Mouse (Mus musculus): ENCODE results near the gene Lrp10.

Lrp10 gene

DNA sequence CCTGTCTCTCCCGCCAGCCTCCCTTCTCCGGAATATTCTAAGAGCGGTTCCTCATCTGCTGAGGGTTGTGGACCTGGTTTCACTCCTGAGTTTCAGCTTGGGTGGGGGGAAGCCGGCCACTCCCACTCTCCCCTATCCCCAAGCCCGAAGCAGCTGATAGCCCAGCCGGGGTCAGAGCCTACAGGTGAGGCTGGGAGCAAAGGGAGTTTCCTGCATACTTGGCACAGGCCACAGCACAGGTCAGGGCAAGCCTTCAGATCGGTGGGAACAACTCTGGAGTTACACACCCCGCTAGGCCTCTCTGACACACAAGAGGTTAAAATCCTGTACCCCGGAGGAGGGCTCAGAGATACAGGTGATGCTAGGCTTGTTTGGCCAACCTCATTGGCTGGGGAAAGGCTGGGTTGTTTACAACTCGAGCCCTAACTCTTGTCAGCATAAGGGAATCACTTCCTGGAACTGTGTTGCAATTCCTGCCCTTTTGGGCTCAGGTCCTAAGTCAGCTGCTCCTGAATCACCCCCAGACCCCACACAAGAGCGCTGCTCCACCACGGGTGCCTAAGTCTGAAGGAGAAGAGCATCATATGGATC is 29.9 kb upstream of the Lrp10 start:
- no peak for DNase-seq (ENCODE audit: low spot score)

DNA sequence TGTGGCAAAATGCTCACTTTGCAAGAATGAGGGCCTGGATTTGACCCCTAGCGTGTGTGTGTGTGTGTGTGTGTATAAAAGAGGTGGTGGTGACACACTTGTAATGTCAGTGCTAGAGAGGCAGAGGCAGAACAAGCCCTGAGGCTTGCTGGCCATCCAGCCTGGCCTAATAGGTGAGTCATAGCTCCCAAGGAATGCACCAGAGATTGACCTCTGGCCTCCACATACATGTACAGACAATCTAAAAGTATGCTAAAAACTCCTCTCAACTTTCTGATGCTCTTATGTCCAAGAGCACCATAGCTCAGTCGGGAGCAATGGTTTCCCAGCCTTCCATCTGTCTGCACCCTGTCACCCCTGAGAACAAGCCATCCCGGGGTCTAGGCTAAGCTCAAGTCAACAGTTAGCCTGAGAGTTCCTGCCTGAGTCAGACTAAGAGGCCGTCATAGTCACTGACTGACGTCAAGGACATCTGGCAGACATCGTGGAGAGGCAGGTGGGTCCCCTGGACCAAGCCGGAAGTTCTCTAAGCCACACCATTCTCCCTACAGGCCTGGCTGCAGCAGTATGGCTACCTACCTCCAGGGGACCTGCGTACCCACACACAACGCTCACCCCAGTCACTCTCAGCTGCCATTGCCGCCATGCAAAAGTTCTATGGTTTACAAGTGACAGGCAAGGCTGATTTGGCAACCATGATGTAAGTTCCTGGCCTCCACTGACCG is 28.6 kb upstream of the Lrp10 start:
- no peak for DNase-seq (ENCODE audit: low spot score)

GRCm38 (mm10) chr14:54439155-54439554 is 24.8 kb upstream of the Lrp10 start:
- DNase-seq (ENCODE audit: low spot score) = no peak

GRCm38 (mm10) chr14:54439610-54440009 is 24.3 kb upstream of the Lrp10 start:
- no peak for DNase-seq (ENCODE audit: low spot score)

- no peak for DNase-seq (ENCODE audit: low spot score)
Measured at GRCm38 (mm10) chr14:54440538-54440937, 23.4 kb upstream of the Lrp10 start.

- no peak for DNase-seq (ENCODE audit: low spot score)
Measured at GRCm38 (mm10) chr14:54441365-54441764, 22.6 kb upstream of the Lrp10 start.

DNA sequence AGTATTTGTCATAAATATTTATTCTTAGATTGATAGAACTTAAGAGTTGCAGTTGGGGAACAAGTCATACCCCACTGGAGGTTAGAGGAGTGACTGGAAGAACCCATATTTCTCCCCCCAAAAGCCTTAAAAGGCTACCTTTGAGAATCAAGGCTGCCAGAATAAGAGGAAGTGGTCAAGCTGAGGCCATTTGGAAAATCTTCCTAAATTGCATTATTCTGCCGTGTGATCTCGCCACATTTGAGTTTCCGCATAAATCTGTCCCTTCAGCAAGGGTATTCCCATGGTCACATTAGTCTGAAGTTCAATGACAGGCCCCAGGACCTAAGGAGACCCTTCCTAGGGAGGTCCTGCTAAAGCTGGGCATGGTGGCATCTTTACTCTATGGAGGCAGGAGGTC is 21.4 kb upstream of the Lrp10 start:
- no peak for DNase-seq (ENCODE audit: low spot score)

GRCm38 (mm10) chr14:54443196-54443595 is 20.7 kb upstream of the Lrp10 start:
- no peak for DNase-seq (ENCODE audit: low spot score)

DNA sequence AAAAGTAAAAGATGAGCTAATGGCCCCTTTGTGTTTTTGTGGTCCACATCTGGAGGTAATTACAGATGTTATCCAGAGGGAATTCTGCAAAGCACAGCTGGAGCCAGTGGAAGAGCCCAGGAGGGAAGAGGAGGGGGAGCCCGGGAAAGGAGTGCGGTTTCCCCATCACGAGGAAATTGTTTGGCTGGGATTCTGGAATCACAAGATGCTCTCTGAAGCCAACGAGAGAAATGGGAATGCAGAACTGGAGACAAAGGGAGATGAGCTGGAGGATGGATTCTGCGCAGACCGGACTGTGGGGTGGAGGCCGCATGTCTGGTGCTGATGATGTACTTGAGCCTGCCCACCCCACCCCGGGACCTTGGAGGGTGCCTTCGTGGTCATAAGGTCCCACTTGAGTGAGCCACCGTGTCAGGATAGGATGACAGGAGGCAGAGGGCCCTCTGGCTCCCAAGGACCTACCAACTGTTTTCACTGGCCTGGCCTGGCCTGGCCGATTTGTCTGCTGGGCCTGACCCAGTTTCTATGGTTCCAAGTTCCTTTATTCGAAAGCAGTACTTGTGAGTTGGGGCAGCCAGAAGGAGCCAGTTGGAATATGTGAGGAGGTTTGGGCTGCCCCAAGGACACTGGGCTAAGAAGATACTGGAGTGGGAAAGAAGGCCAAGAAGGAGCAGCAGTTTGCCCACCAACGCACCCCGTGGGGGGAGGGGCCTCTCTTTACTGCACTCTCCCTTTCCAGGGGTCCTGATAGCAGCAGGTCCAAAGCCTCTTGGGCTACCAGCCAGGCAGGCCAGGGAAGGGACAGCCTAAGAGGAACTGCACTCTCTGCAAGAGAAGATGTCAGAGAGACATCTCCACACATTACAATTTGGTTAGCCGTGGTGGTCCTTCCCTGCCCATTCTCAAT is 20.0 kb upstream of the Lrp10 start:
- DNase-seq (ENCODE audit: low spot score) = no peak

DNA sequence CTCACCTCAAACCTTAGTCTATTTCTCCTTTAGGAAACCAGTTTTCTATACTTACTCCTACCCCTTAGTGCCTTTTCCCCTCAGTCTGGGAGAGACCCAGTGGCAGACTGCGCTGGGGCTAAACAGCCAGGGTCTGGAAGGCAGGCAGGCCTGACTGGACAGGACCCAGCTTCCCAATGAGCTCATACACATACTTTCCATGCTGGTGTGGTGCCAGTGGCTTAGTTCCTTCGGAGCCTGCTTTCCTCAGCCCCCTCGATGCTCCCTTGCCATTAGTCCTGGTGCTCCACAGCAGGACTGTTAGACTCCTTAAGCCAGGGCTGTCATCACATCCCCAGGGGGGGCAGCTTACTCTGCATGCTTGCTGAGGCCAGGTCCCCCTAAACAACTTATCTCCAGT is 18.5 kb upstream of the Lrp10 start:
- DNase-seq (ENCODE audit: low spot score) = no peak

GRCm38 (mm10) chr14:54453566-54453965 is 10.4 kb upstream of the Lrp10 start:
- DNase-seq (ENCODE audit: low spot score) = no peak

DNA sequence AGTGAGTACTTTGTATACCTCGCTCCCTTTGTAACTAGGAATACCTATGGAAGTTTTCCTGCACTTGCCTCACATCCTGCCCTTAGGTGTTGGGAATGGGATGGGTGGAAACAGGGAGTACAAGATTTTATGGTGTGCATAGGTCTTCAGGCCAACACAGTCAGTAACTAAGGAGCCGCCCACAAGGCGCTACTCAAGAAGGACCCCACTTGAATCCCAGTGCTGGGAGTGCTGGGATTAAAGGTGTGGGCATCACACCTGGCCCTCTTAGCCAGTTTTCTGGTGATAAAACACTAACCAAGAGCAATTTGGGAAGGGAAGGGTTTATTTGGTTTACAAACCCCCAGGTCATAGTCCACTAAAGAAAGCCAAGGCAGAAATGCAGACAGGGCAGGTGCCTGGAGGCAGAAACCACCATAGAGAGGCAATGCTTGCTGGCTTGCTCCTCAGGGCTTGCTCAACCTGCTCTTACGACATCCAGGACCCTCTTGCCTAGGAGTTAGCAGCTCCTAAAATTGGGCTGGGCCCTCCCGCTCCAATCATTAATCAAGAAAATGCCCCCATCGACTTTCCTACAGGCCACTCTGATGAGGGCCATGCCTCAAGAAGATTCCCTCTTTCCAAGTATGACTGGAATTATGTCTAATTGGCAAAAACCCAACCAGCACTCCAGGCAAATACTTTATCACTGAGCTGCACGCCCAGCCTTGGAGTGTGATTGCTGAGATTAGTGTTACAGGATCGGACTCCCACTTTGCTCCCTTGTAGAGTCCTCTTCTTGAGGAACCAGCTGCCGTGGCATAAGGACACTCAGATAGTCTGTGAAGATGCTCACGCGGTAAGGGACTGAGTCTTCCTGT is 9.0 kb upstream of the Lrp10 start:
- DNase-seq (ENCODE audit: low spot score) = no peak

- DNase-seq (ENCODE audit: low spot score) = no peak
Measured at GRCm38 (mm10) chr14:54457907-54458569, 5.9 kb upstream of the Lrp10 start.

DNA sequence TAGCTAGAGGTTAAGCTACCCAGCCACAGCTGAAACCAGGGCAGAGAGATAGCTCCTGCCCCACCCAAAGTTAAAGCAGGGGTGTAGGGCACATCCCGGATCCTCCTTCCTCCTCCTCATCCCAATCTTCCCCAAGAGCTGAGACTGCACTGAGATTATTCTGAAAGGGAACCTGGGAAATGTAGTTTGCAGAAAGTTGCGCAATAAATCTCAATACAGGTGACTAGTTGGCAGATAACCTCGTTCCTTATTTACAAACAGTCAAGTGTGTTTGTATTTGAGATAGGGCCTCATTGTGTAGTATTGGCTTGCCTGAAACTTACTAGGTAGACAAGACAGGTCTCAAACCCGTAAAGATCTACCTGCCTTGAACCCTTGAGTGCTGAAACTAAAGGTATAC is 1.8 kb upstream of the Lrp10 start:
- no peak for DNase-seq (ENCODE audit: low spot score)

DNA sequence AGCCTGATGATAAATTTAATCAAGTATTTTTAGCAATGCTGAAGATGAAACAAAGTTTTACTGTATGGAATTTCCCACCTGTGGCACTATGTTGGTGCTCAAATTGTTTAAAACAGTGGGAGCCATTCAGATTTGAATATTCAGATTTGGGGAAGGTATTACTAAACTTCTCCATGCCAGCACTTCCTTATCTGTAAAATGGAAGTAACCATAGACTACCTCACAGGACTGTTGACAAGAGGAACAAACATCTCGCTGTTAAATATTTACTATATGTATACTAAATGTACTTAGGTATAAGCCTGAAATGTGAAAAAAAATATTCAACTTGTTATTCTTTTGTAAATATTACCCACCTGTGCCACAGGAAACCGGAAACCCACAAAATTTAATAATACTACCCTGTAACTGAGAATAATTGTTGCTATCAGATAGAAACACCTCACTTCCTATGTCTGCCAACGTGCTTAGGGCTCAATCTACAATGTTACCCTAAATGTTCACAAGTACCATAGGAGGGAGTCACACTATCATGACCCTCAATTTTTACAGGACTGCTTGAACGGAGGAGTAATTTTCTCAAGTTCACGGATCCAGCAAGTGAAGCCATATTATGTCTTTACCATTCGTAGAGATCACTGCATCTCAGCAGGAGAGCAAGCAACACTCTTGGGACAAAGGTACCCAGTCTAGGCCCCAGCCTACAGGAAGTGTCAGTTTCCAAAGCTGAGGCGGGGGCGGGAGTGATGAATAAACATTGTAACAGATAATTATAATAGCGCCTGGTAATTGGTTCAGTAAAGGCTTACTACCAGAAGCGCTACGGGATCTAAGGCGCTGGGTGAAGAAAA is 604 bp upstream of the Lrp10 start:
- no peak for DNase-seq (ENCODE audit: low spot score)

GRCm38 (mm10) chr14:54464293-54465005 is 512 bp downstream of the Lrp10 start:
- peak; percentile 78 for DNase-seq (ENCODE audit: low spot score)

GRCm38 (mm10) chr14:54471467-54471866 is 7.5 kb downstream of the Lrp10 start:
- DNase-seq (ENCODE audit: low spot score) = no peak

DNA sequence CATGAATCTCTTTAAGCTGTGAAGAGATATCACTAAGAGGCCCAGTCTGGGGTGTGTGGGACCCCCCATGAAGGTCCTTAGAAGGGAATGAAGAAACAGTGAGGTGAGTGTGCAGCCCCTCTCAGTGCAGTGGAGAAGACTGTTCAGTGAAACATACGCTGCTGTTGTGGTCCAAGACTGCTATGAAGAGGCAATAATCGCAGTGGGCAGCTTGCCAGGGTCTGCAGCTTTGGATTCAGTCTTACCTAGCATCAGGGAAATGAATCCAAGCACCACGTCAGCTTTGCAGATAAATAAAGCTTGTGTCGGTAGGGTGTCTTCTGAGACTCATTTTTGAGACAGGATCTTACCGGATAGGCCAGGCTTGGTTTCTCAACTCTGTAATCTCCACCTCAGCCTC is 8.7 kb downstream of the Lrp10 start:
- DNase-seq (ENCODE audit: low spot score) = no peak

- DNase-seq (ENCODE audit: low spot score) = no peak
Measured at GRCm38 (mm10) chr14:54474744-54475143, 10.8 kb downstream of the Lrp10 start.

All from T-cell, adult 2 months (primary cell).